Mouse (Mus musculus): ENCODE measurements around the gene Nfasc. TPM values are rescaled to one million over a fixed set of nuclear protein-coding genes. Genes with fewer than 3 reads are reported as not detected.

Nfasc gene
- polyA plus RNA-seq, 1 experiment from 2014 or later, result 0.14 TPM

GRCm38 (mm10) chr1:132580063-132580462 is 161.5 kb downstream of the Nfasc start:
- no peaks in the 10 kb centered on the region for H3K4me1 ChIP-seq (replicated peaks; ENCODE audit: control insufficient read depth, insufficient read depth, low read length)
- ATAC-seq (replicated peaks; ENCODE audit: low FRiP score) (no peak), DNase-seq (ENCODE audit: low spot score) (no peak)
- H3K9me3 ChIP-seq (ENCODE audit: control insufficient read depth, low read length), result no peaks in the 10 kb centered on the region
- no peak overlapping the region for H3K4me3 ChIP-seq (ENCODE audit: low read depth, low read length)
- WGBS, result 82% methylated on average over 7 of the region's 7 CpGs
- H3K27me3 ChIP-seq (replicated peaks; ENCODE audit: control insufficient read depth, insufficient read depth, low read length), result no peaks in the 10 kb centered on the region; the same call in 1 of the 2 replicates
- no peak overlapping the region for H3K4me2 ChIP-seq
- H3K9ac ChIP-seq (ENCODE audit: low read depth, low read length), result no peak overlapping the region
- H3K36me3 ChIP-seq (ENCODE audit: control insufficient read depth, insufficient read depth, low read length), result no peaks in the 10 kb centered on the region
- H3K27ac ChIP-seq (ENCODE audit: low read depth, low read length), result no peak overlapping the region

- ATAC-seq (replicated peaks; ENCODE audit: low FRiP score) (no peak), DNase-seq (ENCODE audit: low spot score) (no peak)
- no peak overlapping the region for H3K4me3 ChIP-seq (ENCODE audit: low read depth, low read length)
- WGBS, result 87% methylated on average over 8 of the region's 8 CpGs
- H3K27me3 ChIP-seq (replicated peaks; ENCODE audit: control insufficient read depth, insufficient read depth, low read length), result no peaks in the 10 kb centered on the region
- H3K9me3 ChIP-seq (ENCODE audit: control insufficient read depth, low read length), result no peaks in the 10 kb centered on the region
- no peaks in the 10 kb centered on the region for H3K36me3 ChIP-seq (ENCODE audit: control insufficient read depth, insufficient read depth, low read length)
- H3K9ac ChIP-seq (ENCODE audit: low read depth, low read length), result no peak overlapping the region
- H3K4me1 ChIP-seq (replicated peaks; ENCODE audit: control insufficient read depth, insufficient read depth, low read length), result no peaks in the 10 kb centered on the region
- no peak overlapping the region for H3K4me2 ChIP-seq
- no peak overlapping the region for H3K27ac ChIP-seq (ENCODE audit: low read depth, low read length)
Measured at GRCm38 (mm10) chr1:132576845-132577244, 164.8 kb downstream of the Nfasc start.

- Histone ChIP-seq H3K27me3 (replicated peaks; ENCODE audit: control insufficient read depth, insufficient read depth, low read length) (no peaks in the 10 kb centered on the region; the same call in 1 of the 2 replicates), H3K27ac (ENCODE audit: low read depth, low read length) (no peak overlapping the region), H3K4me1 (replicated peaks; ENCODE audit: control insufficient read depth, insufficient read depth, low read length) (no peaks in the 10 kb centered on the region), H3K4me3 (ENCODE audit: low read depth, low read length) (no peak overlapping the region), H3K36me3 (ENCODE audit: control insufficient read depth, insufficient read depth, low read length) (no peaks in the 10 kb centered on the region), H3K9me3 (ENCODE audit: control insufficient read depth, low read length) (no peaks in the 10 kb centered on the region), H3K4me2 (no peak overlapping the region), H3K9ac (ENCODE audit: low read depth, low read length) (no peak overlapping the region)
- WGBS, result 85% methylated on average over 7 of the region's 7 CpGs
- DNase-seq (ENCODE audit: low spot score) (no peak), ATAC-seq (replicated peaks; ENCODE audit: low FRiP score) (no peak)
Measured at GRCm38 (mm10) chr1:132572851-132573250, 168.7 kb downstream of the Nfasc start.

- H3K9me3 ChIP-seq (ENCODE audit: control insufficient read depth, low read length), result no peaks in the 10 kb centered on the region
- H3K4me2 ChIP-seq, result no peak overlapping the region
- H3K9ac ChIP-seq (ENCODE audit: low read depth, low read length), result no peak overlapping the region
- no peak overlapping the region for H3K27ac ChIP-seq (ENCODE audit: low read depth, low read length)
- ATAC-seq (replicated peaks; ENCODE audit: low FRiP score), result no peak
- WGBS, result 90% methylated on average over 1 of the region's 1 CpGs
- H3K36me3 ChIP-seq (ENCODE audit: control insufficient read depth, insufficient read depth, low read length), result no peaks in the 10 kb centered on the region
- H3K4me1 ChIP-seq (replicated peaks; ENCODE audit: control insufficient read depth, insufficient read depth, low read length), result no peaks in the 10 kb centered on the region
- DNase-seq (ENCODE audit: low spot score), result no peak
- H3K4me3 ChIP-seq (ENCODE audit: low read depth, low read length), result no peak overlapping the region
- no peaks in the 10 kb centered on the region; the same call in 1 of the 2 replicates for H3K27me3 ChIP-seq (replicated peaks; ENCODE audit: control insufficient read depth, insufficient read depth, low read length)
Measured at GRCm38 (mm10) chr1:132571613-132572012, 170.0 kb downstream of the Nfasc start.

GRCm38 (mm10) chr1:132570906-132571305 is 170.7 kb downstream of the Nfasc start:
- Histone ChIP-seq H3K27me3 (replicated peaks; ENCODE audit: control insufficient read depth, insufficient read depth, low read length) (no peaks in the 10 kb centered on the region; the same call in 1 of the 2 replicates), H3K9ac (ENCODE audit: low read depth, low read length) (no peak overlapping the region), H3K4me2 (no peak overlapping the region), H3K4me1 (replicated peaks; ENCODE audit: control insufficient read depth, insufficient read depth, low read length) (no peaks in the 10 kb centered on the region), H3K9me3 (ENCODE audit: control insufficient read depth, low read length) (no peaks in the 10 kb centered on the region), H3K36me3 (ENCODE audit: control insufficient read depth, insufficient read depth, low read length) (no peaks in the 10 kb centered on the region), H3K27ac (ENCODE audit: low read depth, low read length) (no peak overlapping the region), H3K4me3 (ENCODE audit: low read depth, low read length) (no peak overlapping the region)
- ATAC-seq (replicated peaks; ENCODE audit: low FRiP score) (no peak), DNase-seq (ENCODE audit: low spot score) (no peak)
- WGBS, result 75% methylated on average over 8 of the region's 8 CpGs

GRCm38 (mm10) chr1:132570068-132570780 is 171.4 kb downstream of the Nfasc start:
- H3K9ac ChIP-seq (ENCODE audit: low read depth, low read length), result no peak overlapping the region
- no peak overlapping the region for H3K4me2 ChIP-seq
- DNase-seq (ENCODE audit: low spot score), result no peak
- H3K4me1 ChIP-seq (replicated peaks; ENCODE audit: control insufficient read depth, insufficient read depth, low read length), result no peaks in the 10 kb centered on the region
- ATAC-seq (replicated peaks; ENCODE audit: low FRiP score), result no peak
- H3K4me3 ChIP-seq (ENCODE audit: low read depth, low read length), result no peak overlapping the region
- H3K9me3 ChIP-seq (ENCODE audit: control insufficient read depth, low read length), result no peaks in the 10 kb centered on the region
- no peaks in the 10 kb centered on the region; the same call in 1 of the 2 replicates for H3K27me3 ChIP-seq (replicated peaks; ENCODE audit: control insufficient read depth, insufficient read depth, low read length)
- 90% methylated on average over 15 of the region's 15 CpGs for WGBS
- no peaks in the 10 kb centered on the region for H3K36me3 ChIP-seq (ENCODE audit: control insufficient read depth, insufficient read depth, low read length)
- no peak overlapping the region for H3K27ac ChIP-seq (ENCODE audit: low read depth, low read length)

GRCm38 (mm10) chr1:132569516-132569915 is 172.1 kb downstream of the Nfasc start:
- Histone ChIP-seq H3K4me2 (no peak overlapping the region), H3K9ac (ENCODE audit: low read depth, low read length) (no peak overlapping the region), H3K4me1 (replicated peaks; ENCODE audit: control insufficient read depth, insufficient read depth, low read length) (no peaks in the 10 kb centered on the region), H3K4me3 (ENCODE audit: low read depth, low read length) (no peak overlapping the region), H3K27me3 (replicated peaks; ENCODE audit: control insufficient read depth, insufficient read depth, low read length) (no peaks in the 10 kb centered on the region; the same call in 1 of the 2 replicates), H3K36me3 (ENCODE audit: control insufficient read depth, insufficient read depth, low read length) (no peaks in the 10 kb centered on the region), H3K9me3 (ENCODE audit: control insufficient read depth, low read length) (no peaks in the 10 kb centered on the region), H3K27ac (ENCODE audit: low read depth, low read length) (no peak overlapping the region)
- no peak for DNase-seq (ENCODE audit: low spot score)
- WGBS, result 81% methylated on average over 9 of the region's 9 CpGs
- no peak for ATAC-seq (replicated peaks; ENCODE audit: low FRiP score)

- Histone ChIP-seq H3K4me1 (replicated peaks; ENCODE audit: control insufficient read depth, insufficient read depth, low read length) (no peaks in the 10 kb centered on the region), H3K4me2 (no peak overlapping the region), H3K9ac (ENCODE audit: low read depth, low read length) (no peak overlapping the region), H3K27me3 (replicated peaks; ENCODE audit: control insufficient read depth, insufficient read depth, low read length) (no peaks in the 10 kb centered on the region; the same call in 1 of the 2 replicates), H3K27ac (ENCODE audit: low read depth, low read length) (no peak overlapping the region), H3K9me3 (ENCODE audit: control insufficient read depth, low read length) (no peaks in the 10 kb centered on the region), H3K4me3 (ENCODE audit: low read depth, low read length) (no peak overlapping the region), H3K36me3 (ENCODE audit: control insufficient read depth, insufficient read depth, low read length) (no peaks in the 10 kb centered on the region)
- ATAC-seq (replicated peaks; ENCODE audit: low FRiP score) (no peak), DNase-seq (ENCODE audit: low spot score) (no peak)
- WGBS, result 72% methylated on average over 11 of the region's 11 CpGs
Measured at GRCm38 (mm10) chr1:132567336-132568125, 174.1 kb downstream of the Nfasc start.
